Mouse (Mus musculus) forebrain, embryonic 13.5 days (tissue): ENCODE measurements around the gene Ccl7. TPM values are rescaled to one million over a fixed set of nuclear protein-coding genes. Genes with fewer than 3 reads are reported as not detected.

Experiments
- ATAC-seq: fragments of 200-750 bp; cut with Nextera tagmentation; 2 replicates; pipeline ENCODE4 v1.8.0; 2017
- H3K27ac ChIP-seq: fragments of 300-500 bp; sonication (generic); 2 replicates; pipeline ENCODE4 v1.5.1; 2015; ENCODE audit warnings: inconsistent platforms, mild to moderate bottlenecking, moderate library complexity
- H3K27me3 ChIP-seq: fragments of 300-500 bp; sonication (generic); 2 replicates; pipeline ENCODE4 v1.6.1; 2015; ENCODE audit warnings: mild to moderate bottlenecking, inconsistent platforms
- H3K36me3 ChIP-seq: fragments of 300-500 bp; sonication (generic); 2 replicates; pipeline ENCODE4 v1.6.1; 2015; ENCODE audit warnings: mild to moderate bottlenecking, inconsistent platforms; ENCODE audit not compliant: poor library complexity, severe bottlenecking
- H3K4me1 ChIP-seq: fragments of 300-500 bp; sonication (generic); 2 replicates; pipeline ENCODE4 v1.6.1; 2015; ENCODE audit warnings: inconsistent platforms
- H3K4me2 ChIP-seq: fragments of 300-500 bp; sonication (generic); 2 replicates; pipeline ENCODE4 v1.6.1; 2015; ENCODE audit warnings: inconsistent platforms, mild to moderate bottlenecking, moderate library complexity
- H3K4me3 ChIP-seq: fragments of 300-500 bp; sonication (generic); 2 replicates; pipeline ENCODE4 v1.5.1; 2015; ENCODE audit warnings: mild to moderate bottlenecking, inconsistent platforms
- H3K9ac ChIP-seq: fragments of 300-500 bp; sonication (generic); 2 replicates; pipeline ENCODE4 v1.6.1; 2015; ENCODE audit warnings: mild to moderate bottlenecking, inconsistent platforms
- H3K9me3 ChIP-seq: fragments of 300-500 bp; sonication (generic); replicated peaks from 2 replicates; pipeline ENCODE4 v1.6.1; 2016; ENCODE audit warnings: inconsistent platforms
- WGBS: fragments of 180-500 bp; shearing (Covaris S2); methylation state at CpG from one replicate; pipeline ENCODE4 v1.1.7; 2015; 5-methylcytosine and 5-hydroxymethylcytosine counted together
- polyA plus RNA-seq: library from polyadenylated mRNA; unstranded; fragments of >200 nt; fragmentation: Nextera tagmentation; extraction: Ambion mirVana; gene quantifications from 2 replicates; pipeline ENCODE4 v1.2.1, GENCODE M21; 2015

The Ccl7 gene
- polyA plus RNA-seq, 1 experiment from 2014 or later = not detected

- Histone ChIP-seq H3K4me3 (no peak within 1 kb of the TSS), H3K27me3 (no peaks in the 10 kb centered on the region), H3K27ac (no peak within 1 kb of the TSS), H3K4me1 (peaks cover 7% of the 10 kb centered on the region; the same call in 1 of the 2 replicates), H3K9ac (no peak within 1 kb of the TSS), H3K4me2 (no peak within 1 kb of the TSS), H3K9me3 (no peaks in the 10 kb centered on the region), H3K36me3 (no peaks in the 10 kb centered on the region)
- WGBS = 53% methylated on average over 2 of the region's 2 CpGs
- ATAC-seq = no peak
Measured at GRCm38 (mm10) chr11:82038535-82038934, 7.0 kb upstream of the Ccl7 start, which contains the start of gene Gm17268. Gene Gm17268, minus strand, starts transcription at chr11:82038562.

- H3K4me3 ChIP-seq = no peak overlapping the region
- H3K36me3 ChIP-seq = no peaks in the 10 kb centered on the region
- ATAC-seq = no peak
- H3K4me2 ChIP-seq = no peak overlapping the region
- peaks cover 7% of the 10 kb centered on the region; the same call in 1 of the 2 replicates for H3K4me1 ChIP-seq
- H3K27me3 ChIP-seq = no peaks in the 10 kb centered on the region
- H3K9ac ChIP-seq = no peak overlapping the region
- 72% methylated on average over 3 of the region's 3 CpGs for WGBS
- H3K27ac ChIP-seq = no peak overlapping the region
- H3K9me3 ChIP-seq = no peaks in the 10 kb centered on the region
Measured at GRCm38 (mm10) chr11:82039132-82039660, 6.3 kb upstream of the Ccl7 start.

- Histone ChIP-seq H3K9me3 (no peaks in the 10 kb centered on the region), H3K27me3 (no peaks in the 10 kb centered on the region), H3K4me3 (no peak overlapping the region), H3K4me2 (no peak overlapping the region), H3K4me1 (no peaks in the 10 kb centered on the region), H3K36me3 (no peaks in the 10 kb centered on the region), H3K9ac (no peak overlapping the region), H3K27ac (no peak overlapping the region)
- no peak for ATAC-seq
- 88% methylated on average over 4 of the region's 4 CpGs for WGBS
Measured at GRCm38 (mm10) chr11:82041671-82042080, 3.8 kb upstream of the Ccl7 start.

- 57% methylated on average over 6 of the region's 6 CpGs for WGBS
- Histone ChIP-seq H3K36me3 (no peaks in the 10 kb centered on the region), H3K27ac (no peak overlapping the region), H3K4me1 (no peaks in the 10 kb centered on the region), H3K27me3 (no peaks in the 10 kb centered on the region), H3K4me3 (no peak overlapping the region), H3K9ac (no peak overlapping the region), H3K4me2 (no peak overlapping the region), H3K9me3 (no peaks in the 10 kb centered on the region)
- no peak for ATAC-seq
Measured at GRCm38 (mm10) chr11:82047746-82048415, 2.4 kb downstream of the Ccl7 start.

- Histone ChIP-seq H3K27ac (no peak overlapping the region), H3K4me2 (no peak overlapping the region), H3K9ac (no peak overlapping the region), H3K4me3 (no peak overlapping the region), H3K4me1 (no peaks in the 10 kb centered on the region), H3K36me3 (no peaks in the 10 kb centered on the region), H3K27me3 (no peaks in the 10 kb centered on the region), H3K9me3 (no peaks in the 10 kb centered on the region)
- WGBS = 91% methylated on average over 7 of the region's 7 CpGs
- no peak for ATAC-seq
Measured at GRCm38 (mm10) chr11:82053849-82054248, 8.3 kb downstream of the Ccl7 start.

GRCm38 (mm10) chr11:82057646-82058045 lies 12.1 kb downstream of the Ccl7 start, which contains the start of gene Ccl11:
Gene Ccl11, plus strand, starts transcription at chr11:82057823.
- Histone ChIP-seq H3K4me2 (no peak within 1 kb of the TSS), H3K9me3 (no peaks in the 10 kb centered on the region), H3K27ac (no peak within 1 kb of the TSS), H3K27me3 (no peaks in the 10 kb centered on the region), H3K36me3 (no peaks in the 10 kb centered on the region), H3K4me1 (no peaks in the 10 kb centered on the region), H3K4me3 (no peak within 1 kb of the TSS), H3K9ac (no peak within 1 kb of the TSS)
- no peak for ATAC-seq
- 86% methylated on average over 6 of the region's 6 CpGs for WGBS

GRCm38 (mm10) chr11:82062226-82062625 lies 16.7 kb downstream of the Ccl7 start:
- ATAC-seq = no peak
- Histone ChIP-seq H3K27me3 (no peaks in the 10 kb centered on the region), H3K9me3 (no peaks in the 10 kb centered on the region), H3K4me3 (no peak overlapping the region), H3K27ac (no peak overlapping the region), H3K9ac (no peak overlapping the region), H3K4me2 (no peak overlapping the region), H3K4me1 (no peaks in the 10 kb centered on the region), H3K36me3 (no peaks in the 10 kb centered on the region)
- WGBS = 84% methylated on average over 3 of the region's 3 CpGs

GRCm38 (mm10) chr11:82063454-82063853 lies 17.9 kb downstream of the Ccl7 start:
- Histone ChIP-seq H3K4me3 (no peak overlapping the region), H3K36me3 (no peaks in the 10 kb centered on the region), H3K9me3 (no peaks in the 10 kb centered on the region), H3K4me1 (no peaks in the 10 kb centered on the region), H3K9ac (no peak overlapping the region), H3K4me2 (no peak overlapping the region), H3K27me3 (no peaks in the 10 kb centered on the region), H3K27ac (no peak overlapping the region)
- no peak for ATAC-seq
- WGBS = 77% methylated on average over 2 of the region's 2 CpGs

GRCm38 (mm10) chr11:82066953-82067571 lies 21.6 kb downstream of the Ccl7 start:
- ATAC-seq = no peak

GRCm38 (mm10) chr11:82071076-82071475 lies 25.6 kb downstream of the Ccl7 start:
- H3K4me2 ChIP-seq = no peak overlapping the region

More at GRCm38 (mm10) chr11:82066953-82067571, 21.6 kb downstream of the Ccl7 start:
- 83% methylated on average over 7 of the region's 7 CpGs for WGBS
- no peak overlapping the region for H3K27ac ChIP-seq
- no peaks in the 10 kb centered on the region for H3K4me1 ChIP-seq
- H3K27me3 ChIP-seq = no peaks in the 10 kb centered on the region
- no peaks in the 10 kb centered on the region for H3K36me3 ChIP-seq
- H3K9ac ChIP-seq = no peak overlapping the region
- no peak overlapping the region for H3K4me2 ChIP-seq
- H3K9me3 ChIP-seq = no peaks in the 10 kb centered on the region
- no peak overlapping the region for H3K4me3 ChIP-seq

GRCm38 (mm10) chr11:82072374-82072773 lies 26.9 kb downstream of the Ccl7 start:
- no peaks in the 10 kb centered on the region for H3K9me3 ChIP-seq
- no peaks in the 10 kb centered on the region for H3K27me3 ChIP-seq
- no peak overlapping the region for H3K9ac ChIP-seq
- no peak for ATAC-seq
- 70% methylated on average over 1 of the region's 1 CpGs for WGBS
- no peak overlapping the region for H3K4me2 ChIP-seq
- H3K27ac ChIP-seq = no peak overlapping the region
- H3K4me3 ChIP-seq = no peak overlapping the region
- H3K36me3 ChIP-seq = no peaks in the 10 kb centered on the region
- H3K4me1 ChIP-seq = no peaks in the 10 kb centered on the region

More at GRCm38 (mm10) chr11:82071076-82071475, 25.6 kb downstream of the Ccl7 start:
- Histone ChIP-seq H3K27ac (no peak overlapping the region), H3K27me3 (no peaks in the 10 kb centered on the region), H3K9me3 (no peaks in the 10 kb centered on the region), H3K4me1 (no peaks in the 10 kb centered on the region), H3K9ac (no peak overlapping the region), H3K36me3 (no peaks in the 10 kb centered on the region), H3K4me3 (no peak overlapping the region)
- 77% methylated on average over 3 of the region's 3 CpGs for WGBS
- no peak for ATAC-seq

GRCm38 (mm10) chr11:82072984-82073383 lies 27.5 kb downstream of the Ccl7 start:
- no peak overlapping the region for H3K9ac ChIP-seq
- H3K36me3 ChIP-seq = no peaks in the 10 kb centered on the region
- H3K27ac ChIP-seq = no peak overlapping the region
- H3K4me1 ChIP-seq = no peaks in the 10 kb centered on the region
- ATAC-seq = no peak
- no peaks in the 10 kb centered on the region for H3K27me3 ChIP-seq
- H3K9me3 ChIP-seq = no peaks in the 10 kb centered on the region
- no peak overlapping the region for H3K4me3 ChIP-seq
- WGBS = 86% methylated on average over 3 of the region's 3 CpGs
- no peak overlapping the region for H3K4me2 ChIP-seq
